Mouse (Mus musculus) megakaryocyte, embryonic 14.5 days (primary cell): ENCODE measurements around the gene Paqr5.

Experiments
- FLI1 ChIP-seq: IDR thresholded peaks from 2 replicates; pipeline ENCODE4 v1.6.1; 2012; ENCODE audit warnings: low read length, inconsistent platforms, mixed read lengths
- GATA1 ChIP-seq: IDR thresholded peaks from 3 replicates; pipeline ENCODE4 v1.6.1; 2012; ENCODE audit warnings: mixed read lengths, low read length, inconsistent platforms, borderline replicate concordance

DNA sequence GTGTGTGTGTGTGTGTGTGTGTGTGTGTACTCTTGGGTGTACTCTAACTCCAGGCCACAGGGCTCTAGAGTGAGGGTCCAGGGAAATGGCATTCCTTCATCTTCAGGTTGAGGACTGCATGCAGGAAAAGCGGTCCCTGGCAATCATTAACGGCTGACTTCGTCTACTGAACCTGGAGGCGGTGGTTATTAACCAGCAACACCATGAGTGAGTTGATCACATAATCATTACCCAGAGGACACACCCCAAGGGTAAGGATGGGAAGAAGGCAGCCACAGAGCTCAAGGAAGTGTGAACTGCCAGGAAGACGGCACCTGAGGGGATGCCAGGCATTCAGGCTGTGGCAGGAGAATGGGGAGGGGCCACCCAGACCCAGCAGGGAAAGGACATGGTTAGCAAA is 18.3 kb downstream of the Paqr5 start:
- TF ChIP-seq FLI1 (no peak), GATA1 (no peak)
